Comparison of ENCODE assay signal across 9 mouse cellular contexts in genomic region chrX:169332264-169332663, GRCm38 (mm10). TPM values are rescaled to one million over a fixed set of nuclear protein-coding genes. Genes with fewer than 3 reads are reported as not detected.
DNase-seq lines count a peak whose midpoint lies in the region; ATAC-seq lines count a peak whose summit lies in the region.
"Had no signal": no experiment of that assay in that cellular context is flagged by ENCODE, and none has a peak within 500 bp of the region (broad histone marks: within the 10 kb centered on the region; RNA-seq: fewer than 3 reads in every experiment).

No protein-coding gene starts in this region.

- intact Hi-C loops in heart, postnatal 36 days (cut with DNase I): loop anchor here (5.0 kb wide), 1 partner anchor 465 kb away; no protein-coding TSS in a partner anchor
- intact Hi-C loops in left cerebral cortex, postnatal 4 days (cut with DNase I): loop anchor here (10.0 kb wide), 1 partner anchor 463 kb away; no protein-coding TSS in a partner anchor

- H3K36me3 ChIP-seq in heart, embryonic 12.5 days: no peaks in the 10 kb centered on the region

- no peaks in the 10 kb centered on the region for H3K27me3 ChIP-seq in heart, embryonic 12.5 days (replicated peaks)

- WGBS in heart, embryonic 12.5 days: 25% methylated on average over 3 of the region's 3 CpGs

- no peak overlapping the region for H3K9ac ChIP-seq in heart, embryonic 12.5 days

- peak; percentile 10 to 20 for DNase-seq in heart, postnatal 36 days
- DNase-seq in 3T3-L1 (ENCODE audit: low read depth, low spot score): peak; percentile 77
- DNase-seq in MEL-GATA-1-ER (ENCODE audit: extremely low read depth, low read depth): peak; percentile 36
- peak; percentile 9 to 33 for DNase-seq in frontal cortex, postnatal 10 days (ENCODE audit: low spot score in 2 of 2)
- DNase-seq in left cerebral cortex, postnatal 4 days: peak; percentile 19
- DNase-seq in right cerebral cortex, postnatal 25 days: peak; percentile 25

- no peak for ATAC-seq in heart, embryonic 12.5 days (ENCODE audit: insufficient number of reproducible peaks, low FRiP score)
- ATAC-seq in inflammation-experienced regulatory T-cells, adult 6 months: no peak

- no peak overlapping the region for H3K4me3 ChIP-seq in heart, embryonic 12.5 days
- H3K4me3 ChIP-seq: myocyte had no signal

- no peaks in the 10 kb centered on the region for H3K4me1 ChIP-seq in heart, embryonic 12.5 days (replicated peaks)

- no peaks in the 10 kb centered on the region for H3K9me3 ChIP-seq in heart, embryonic 12.5 days (replicated peaks)

- H3K4me2 ChIP-seq in heart, embryonic 12.5 days: no peak overlapping the region

- H3K27ac ChIP-seq in heart, embryonic 12.5 days (ENCODE audit: poor library complexity, severe bottlenecking): no peak overlapping the region

RNA-seq across cellular contexts. Expression of gene Hccs, which starts 12.1 kb away (rescaled TPM):
- 10 to 100 TPM; 63.3 to 70.0 TPM for total RNA-seq in heart, postnatal 36 days (2021)
- polyA plus RNA-seq in heart, embryonic 12.5 days (2016; fragmentation: Nextera tagmentation; extraction: Ambion mirVana): 57.5 and 59.3 TPM in 2 replicates
- total RNA-seq in left cerebral cortex, postnatal 4 days (2021): 10 to 100 TPM; 24.3 to 30.8 TPM
- 10 to 100 TPM in 1 of 3 experiments, 1 to 10 TPM in 2; 7.5 to 16.1 (median 8.4) TPM for polyA plus RNA-seq in inflammation-experienced regulatory T-cells, adult 6 months (2017; shearing (Covaris generic))

Comparison
In these comparisons a context has a peak if more than half of its experiments do, and no peak if none do; other contexts are left out.
1. DNase-seq: peak in every context shown above with its lines; median percentile 77 in 3T3-L1; 36 in MEL-GATA-1-ER; 25 in right cerebral cortex, postnatal 25 days; 21 in frontal cortex, postnatal 10 days; 19 in left cerebral cortex, postnatal 4 days; 15 in heart, postnatal 36 days.